Mouse (Mus musculus) liver, embryonic 13.5 days (tissue): ENCODE data around the gene Cep97. TPM values are rescaled to one million over a fixed set of nuclear protein-coding genes. Genes with fewer than 3 reads are reported as not detected.
"Not testable (repeated sequence)": the region's sequence is repeated elsewhere in the genome, so short reads cannot be mapped to it uniquely, and the experiment has no call there.

Experiments
- ATAC-seq: fragments of 200-750 bp; cut with Nextera tagmentation; 2 replicates; pipeline ENCODE4 v1.8.0; 2017; ENCODE audit warnings: low read depth, mild to moderate bottlenecking, moderate number of reproducible peaks, moderate library complexity
- DNase-seq: peaks from one replicate; pipeline ENCODE4 v3.0.0; 2022
- H3K27ac ChIP-seq: fragments of 300-500 bp; sonication (generic); 2 replicates; pipeline ENCODE4 v1.5.1; 2015; ENCODE audit warnings: moderate library complexity, mild to moderate bottlenecking, inconsistent platforms
- H3K27me3 ChIP-seq: fragments of 300-500 bp; sonication (generic); 2 replicates; pipeline ENCODE4 v1.6.1; 2015; ENCODE audit warnings: mild to moderate bottlenecking, inconsistent platforms
- H3K36me3 ChIP-seq: fragments of 300-500 bp; sonication (generic); 2 replicates; pipeline ENCODE4 v1.6.1; 2015; ENCODE audit warnings: mild to moderate bottlenecking, inconsistent platforms
- H3K4me1 ChIP-seq: fragments of 300-500 bp; sonication (generic); replicated peaks from 2 replicates; pipeline ENCODE4 v1.6.1; 2015; ENCODE audit warnings: inconsistent platforms
- H3K4me2 ChIP-seq: fragments of 300-500 bp; sonication (generic); 2 replicates; pipeline ENCODE4 v1.6.1; 2015; ENCODE audit warnings: inconsistent platforms, mild to moderate bottlenecking, moderate library complexity
- H3K4me3 ChIP-seq: fragments of 300-500 bp; sonication (generic); replicated peaks from 2 replicates; pipeline ENCODE4 v1.5.1; 2015; ENCODE audit warnings: mild to moderate bottlenecking, inconsistent platforms
- H3K9ac ChIP-seq: fragments of 300-500 bp; sonication (generic); 2 replicates; pipeline ENCODE4 v1.6.1; 2015; ENCODE audit warnings: mild to moderate bottlenecking, inconsistent platforms
- H3K9me3 ChIP-seq: fragments of 300-500 bp; sonication (generic); replicated peaks from 2 replicates; pipeline ENCODE4 v1.6.1; 2016; ENCODE audit warnings: inconsistent platforms
- WGBS: fragments of 180-500 bp; shearing (Covaris S2); methylation state at CpG from one replicate; pipeline ENCODE4 v1.1.7; 2015; ENCODE audit not compliant: insufficient replicate concordance; 5-methylcytosine and 5-hydroxymethylcytosine counted together
- polyA plus RNA-seq: library from polyadenylated mRNA; unstranded; fragments of >200 nt; fragmentation: Nextera tagmentation; extraction: Ambion mirVana; gene quantifications from 2 replicates; pipeline ENCODE4 v1.2.1, GENCODE M21; 2015

Gene Cep97
- polyA plus RNA-seq, 1 experiment from 2014 or later: 5.7 TPM

DNA sequence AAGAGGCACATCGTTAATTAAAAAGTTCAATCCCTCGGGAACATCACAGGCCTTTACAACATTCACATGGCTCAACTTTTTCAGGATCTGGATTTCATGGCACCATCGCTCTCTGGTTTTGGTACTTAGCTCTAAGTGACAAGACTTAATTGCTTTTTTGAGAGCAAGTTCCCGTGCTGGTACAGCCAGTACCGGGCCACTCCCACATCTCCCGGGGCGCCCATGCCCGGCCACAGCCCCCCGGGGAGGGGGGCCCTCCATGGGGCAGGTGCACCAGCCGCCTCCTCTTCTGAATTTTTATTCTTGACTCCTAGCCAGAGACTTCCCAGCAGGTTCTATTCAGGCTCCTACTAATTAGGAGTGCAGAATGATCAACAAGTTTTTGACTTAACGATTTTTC is 50.4 kb downstream of the Cep97 start:
- ATAC-seq (no peak), DNase-seq (no peak)
- Histone ChIP-seq H3K36me3 (no peaks in the 10 kb centered on the region), H3K27me3 (no peaks in the 10 kb centered on the region), H3K9me3 (no peaks in the 10 kb centered on the region), H3K27ac (no peak overlapping the region), H3K9ac (no peak overlapping the region), H3K4me3 (no peak overlapping the region), H3K4me2 (no peak overlapping the region), H3K4me1 (no peaks in the 10 kb centered on the region)
- WGBS: 76% methylated on average over 11 of the region's 11 CpGs

DNA sequence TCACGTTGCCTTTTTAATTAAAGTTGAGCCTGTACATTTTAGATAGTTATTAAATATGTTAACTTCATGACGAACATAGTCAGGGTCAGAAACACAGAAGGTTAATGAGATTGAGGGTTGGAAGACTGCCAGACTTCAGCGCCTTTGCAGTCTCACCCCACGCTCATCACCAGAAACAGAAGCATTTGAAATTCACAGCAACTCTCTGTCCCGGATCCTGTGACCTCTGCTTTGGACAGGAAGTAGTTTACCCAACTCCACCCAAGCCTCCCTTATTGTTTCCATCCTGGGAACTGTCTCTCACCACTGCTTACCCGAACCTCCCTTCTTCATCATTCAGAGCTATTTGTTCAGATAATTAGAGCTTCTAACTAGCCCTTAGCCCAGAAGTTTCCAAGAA is 58.6 kb downstream of the Cep97 start:
- H3K4me3 ChIP-seq: no peak overlapping the region
- DNase-seq (no peak), ATAC-seq (no peak)
- H3K27me3 ChIP-seq: no peaks in the 10 kb centered on the region
- H3K9me3 ChIP-seq: no peaks in the 10 kb centered on the region
- 61% methylated on average over 6 of the region's 6 CpGs for WGBS
- H3K4me1 ChIP-seq: no peaks in the 10 kb centered on the region
- no peaks in the 10 kb centered on the region for H3K36me3 ChIP-seq
- H3K27ac ChIP-seq: no peak overlapping the region
- no peak overlapping the region for H3K9ac ChIP-seq
- H3K4me2 ChIP-seq: no peak overlapping the region

DNA sequence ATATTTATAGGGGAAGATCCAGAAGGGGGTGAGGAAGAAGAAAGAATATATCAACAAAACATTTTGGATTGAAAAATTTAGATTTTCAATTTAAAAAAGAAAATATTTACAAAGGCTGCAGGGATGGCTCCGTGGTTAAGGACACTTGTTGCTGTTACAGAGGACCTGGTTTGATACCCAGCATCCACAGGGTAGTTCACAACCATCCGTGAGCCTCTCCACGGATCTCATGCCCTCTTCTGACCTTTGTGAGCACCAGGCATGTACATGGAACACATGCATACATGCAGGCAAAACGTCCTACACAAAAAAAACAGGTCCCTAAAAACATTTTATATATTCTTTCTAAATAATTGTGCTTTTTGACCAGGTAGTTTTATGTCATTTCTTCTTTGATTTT is 70.8 kb downstream of the Cep97 start:
- no peaks in the 10 kb centered on the region for H3K4me1 ChIP-seq
- no peaks in the 10 kb centered on the region for H3K9me3 ChIP-seq
- no peak overlapping the region for H3K4me2 ChIP-seq
- DNase-seq (no peak), ATAC-seq (no peak)
- no peak overlapping the region for H3K9ac ChIP-seq
- WGBS: 58% methylated on average over 4 of the region's 4 CpGs
- no peak overlapping the region for H3K4me3 ChIP-seq
- H3K36me3 ChIP-seq: 0 out of 2 replicates have a peak, but pooled peaks cover 6% of the 10 kb centered on the region
- H3K27ac ChIP-seq: no peak overlapping the region
- no peaks in the 10 kb centered on the region for H3K27me3 ChIP-seq

DNA sequence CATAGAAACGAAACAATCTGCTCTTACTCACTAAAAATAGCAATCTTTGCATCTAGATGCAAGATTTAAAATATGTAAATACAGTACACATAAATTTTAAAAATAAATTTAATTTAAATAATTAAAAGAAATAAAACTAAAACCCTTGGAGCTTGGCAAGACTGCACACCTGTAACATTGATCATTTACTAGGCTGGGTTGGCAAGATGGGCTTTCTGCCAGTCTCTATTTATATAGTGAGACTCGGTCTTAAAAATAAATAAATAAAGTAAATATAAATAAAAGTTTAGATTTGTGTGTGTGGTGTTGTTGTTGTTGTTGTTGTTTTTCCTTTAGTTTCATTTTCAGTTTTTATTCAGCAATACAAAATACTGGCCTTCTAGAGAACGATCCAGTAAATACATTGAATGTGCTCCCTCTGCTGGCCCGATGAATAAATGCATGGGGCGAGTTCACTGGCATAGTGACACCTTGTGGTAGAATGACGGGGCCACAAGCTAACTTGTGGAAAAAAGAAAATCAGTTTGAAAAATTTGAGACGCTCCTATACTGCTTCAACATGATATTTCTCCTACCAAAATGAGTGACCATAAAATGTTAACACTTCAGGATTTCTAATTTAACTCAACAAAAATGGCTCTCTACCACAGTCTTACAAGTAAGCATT is 71.4 kb downstream of the Cep97 start:
- Histone ChIP-seq H3K4me3 (no peak overlapping the region), H3K27me3 (no peaks in the 10 kb centered on the region), H3K9me3 (no peaks in the 10 kb centered on the region), H3K9ac (no peak overlapping the region), H3K4me1 (no peaks in the 10 kb centered on the region), H3K27ac (no peak overlapping the region), H3K4me2 (no peak overlapping the region), H3K36me3 (0 out of 2 replicates have a peak, but pooled peaks cover 6% of the 10 kb centered on the region)
- DNase-seq (peak; percentile 40), ATAC-seq (no peak)
- WGBS: 18% methylated on average over 7 of the region's 7 CpGs

DNA sequence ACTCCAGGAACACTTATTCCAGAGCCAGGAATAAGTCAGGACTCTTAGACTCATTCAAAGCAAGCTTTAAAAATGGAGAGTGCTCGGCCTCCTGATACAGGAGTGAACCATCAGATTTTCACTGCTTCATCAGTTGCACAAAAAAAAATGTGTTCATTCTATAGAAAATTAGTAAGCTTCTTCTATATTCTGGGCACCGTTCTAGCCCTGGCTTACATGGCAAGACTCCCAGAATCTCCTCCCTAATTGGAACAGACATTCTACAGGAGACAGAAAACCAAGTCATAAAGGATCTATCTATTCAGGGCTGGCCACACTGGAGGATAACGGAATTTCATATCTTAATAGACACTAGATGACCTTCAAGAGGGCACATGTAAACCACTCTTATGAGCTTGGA is 73.6 kb downstream of the Cep97 start:
- no peaks in the 10 kb centered on the region for H3K27me3 ChIP-seq
- DNase-seq: no peak
- WGBS: 76% methylated on average over 3 of the region's 3 CpGs
- H3K4me2 ChIP-seq: no peak overlapping the region
- no peak overlapping the region for H3K4me3 ChIP-seq
- H3K9ac ChIP-seq: no peak overlapping the region
- no peaks in the 10 kb centered on the region for H3K4me1 ChIP-seq
- no peak for ATAC-seq
- H3K36me3 ChIP-seq: peaks cover 10% of the 10 kb centered on the region; the same call in 1 of the 2 replicates
- no peak overlapping the region for H3K27ac ChIP-seq
- no peaks in the 10 kb centered on the region for H3K9me3 ChIP-seq

DNA sequence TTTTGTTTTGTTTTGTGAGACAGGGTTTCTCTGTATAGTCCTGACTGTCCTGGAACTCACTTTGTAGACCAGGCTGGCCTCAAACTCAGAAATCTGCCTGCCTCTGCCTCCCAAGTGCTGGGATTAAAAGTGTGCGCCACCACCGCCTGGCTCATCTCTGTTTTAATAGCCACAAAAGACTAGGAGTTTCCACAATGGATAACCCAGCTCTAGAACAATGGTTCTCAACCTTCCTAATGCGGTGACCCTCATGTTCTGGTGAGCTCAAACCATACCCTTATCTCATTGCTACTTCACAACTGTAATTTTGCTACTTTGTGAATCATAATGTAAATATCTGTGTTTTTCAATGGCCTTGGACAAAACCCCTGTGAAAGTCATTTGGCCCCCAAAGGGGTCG is 75.2 kb downstream of the Cep97 start:
- H3K4me2 ChIP-seq, H3K9me3 ChIP-seq, ATAC-seq, H3K4me3 ChIP-seq, H3K27ac ChIP-seq, H3K36me3 ChIP-seq, DNase-seq, H3K9ac ChIP-seq, H3K27me3 ChIP-seq, H3K4me1 ChIP-seq: not testable (repeated sequence)
- 73% methylated on average over 4 of the region's 4 CpGs for WGBS

DNA sequence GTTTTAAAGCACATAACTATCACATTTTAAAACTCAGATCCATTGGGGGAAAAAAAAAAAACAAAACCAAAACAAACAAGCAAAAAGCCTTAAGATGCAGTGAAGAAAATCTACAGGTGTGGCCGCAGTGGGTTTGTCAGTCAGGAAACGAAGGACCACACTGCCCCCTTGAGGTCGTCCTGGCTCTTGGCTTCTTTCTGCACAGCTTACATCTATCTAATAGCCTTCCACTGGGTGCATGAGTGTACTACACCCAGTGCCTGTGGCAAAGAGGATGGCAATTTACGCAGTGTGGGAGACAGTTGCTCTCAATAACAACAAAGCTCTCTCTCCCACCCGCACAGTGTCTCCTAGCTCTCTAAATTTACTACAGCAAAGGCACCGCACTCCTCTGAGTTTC is 76.2 kb downstream of the Cep97 start:
- DNase-seq: no peak
- H3K27ac ChIP-seq: no peak overlapping the region
- no peaks in the 10 kb centered on the region for H3K4me1 ChIP-seq
- 60% methylated on average over 6 of the region's 6 CpGs for WGBS
- no peak overlapping the region for H3K4me2 ChIP-seq
- no peak for ATAC-seq
- H3K9me3 ChIP-seq: no peaks in the 10 kb centered on the region
- no peak overlapping the region for H3K4me3 ChIP-seq
- no peak overlapping the region for H3K9ac ChIP-seq
- H3K27me3 ChIP-seq: no peaks in the 10 kb centered on the region
- H3K36me3 ChIP-seq: peaks cover 7% of the 10 kb centered on the region; the same call in 1 of the 2 replicates

DNA sequence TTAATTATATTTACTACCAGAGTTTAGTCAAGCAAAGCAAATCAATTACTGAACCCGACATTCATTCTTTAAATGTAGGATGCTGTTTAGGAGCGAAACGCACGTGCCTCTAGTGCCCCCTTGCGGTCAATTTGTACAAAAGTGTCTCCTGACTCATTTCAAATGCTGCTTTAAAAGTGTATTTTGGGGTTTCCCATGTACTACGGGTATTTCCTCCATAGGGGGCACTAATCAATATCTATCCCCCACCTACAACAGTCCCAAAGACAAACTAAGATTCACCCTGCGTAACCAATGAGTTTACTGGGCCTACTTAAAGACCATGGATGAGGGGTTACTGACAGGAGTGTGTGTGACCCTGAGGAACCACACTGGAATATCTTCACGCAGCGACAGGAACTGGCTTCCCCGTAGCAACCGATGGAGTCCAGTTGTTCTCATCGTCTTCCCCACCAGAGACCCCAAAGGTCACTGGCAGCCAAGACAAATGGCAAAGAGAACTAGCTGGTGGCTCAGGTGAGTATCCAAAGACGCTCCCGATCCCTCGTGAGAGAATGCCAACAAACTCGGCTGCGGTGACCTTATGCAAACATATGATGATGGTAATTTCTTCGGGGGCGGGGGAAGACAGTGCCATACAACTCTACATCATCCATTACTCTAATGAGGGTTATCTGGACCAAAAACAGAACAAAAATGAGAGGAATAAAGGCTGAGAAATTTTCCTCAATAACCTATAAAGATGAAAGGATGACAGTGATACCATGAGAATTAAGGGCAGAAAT is 81.5 kb downstream of the Cep97 start:
- no peak overlapping the region for H3K4me3 ChIP-seq
- no peak overlapping the region for H3K4me2 ChIP-seq
- no peaks in the 10 kb centered on the region for H3K27me3 ChIP-seq
- peaks cover 9% of the 10 kb centered on the region; the same call in 1 of the 2 replicates for H3K36me3 ChIP-seq
- H3K9ac ChIP-seq: no peak overlapping the region
- WGBS: 53% methylated on average over 19 of the region's 19 CpGs
- no peaks in the 10 kb centered on the region for H3K9me3 ChIP-seq
- DNase-seq (peak; percentile 24), ATAC-seq (no peak; the same call in 1 of the 2 replicates)
- H3K27ac ChIP-seq: no peak overlapping the region
- H3K4me1 ChIP-seq: no peaks in the 10 kb centered on the region

DNA sequence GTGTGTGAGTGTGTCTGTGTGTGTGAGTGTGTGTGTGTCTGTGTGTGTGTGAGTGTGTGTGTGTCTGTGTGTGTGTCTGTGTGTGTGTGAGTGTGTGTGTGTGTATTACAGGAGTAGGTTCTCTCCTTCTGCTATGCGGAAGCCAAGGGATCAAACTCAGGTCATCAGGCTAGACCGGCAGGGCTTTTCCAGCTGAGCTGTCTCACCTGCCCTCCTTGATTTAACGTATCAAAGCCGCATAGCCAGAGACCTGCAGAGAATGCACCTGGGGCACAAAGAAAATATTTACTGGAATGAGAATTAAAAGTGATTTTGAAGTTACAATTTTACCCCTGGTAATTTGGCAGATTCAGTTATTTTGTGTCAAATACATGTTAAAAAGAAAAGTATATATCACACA is 82.1 kb downstream of the Cep97 start:
- H3K4me2 ChIP-seq: no peak overlapping the region
- no peak for DNase-seq
- no peaks in the 10 kb centered on the region for H3K9me3 ChIP-seq
- H3K4me1 ChIP-seq: no peaks in the 10 kb centered on the region
- no peak for ATAC-seq
- no peak overlapping the region for H3K4me3 ChIP-seq
- H3K27me3 ChIP-seq: no peaks in the 10 kb centered on the region
- H3K9ac ChIP-seq: no peak overlapping the region
- no peak overlapping the region for H3K27ac ChIP-seq
- 74% methylated on average over 4 of the region's 4 CpGs for WGBS
- H3K36me3 ChIP-seq: peaks cover 7% of the 10 kb centered on the region; the same call in 1 of the 2 replicates

DNA sequence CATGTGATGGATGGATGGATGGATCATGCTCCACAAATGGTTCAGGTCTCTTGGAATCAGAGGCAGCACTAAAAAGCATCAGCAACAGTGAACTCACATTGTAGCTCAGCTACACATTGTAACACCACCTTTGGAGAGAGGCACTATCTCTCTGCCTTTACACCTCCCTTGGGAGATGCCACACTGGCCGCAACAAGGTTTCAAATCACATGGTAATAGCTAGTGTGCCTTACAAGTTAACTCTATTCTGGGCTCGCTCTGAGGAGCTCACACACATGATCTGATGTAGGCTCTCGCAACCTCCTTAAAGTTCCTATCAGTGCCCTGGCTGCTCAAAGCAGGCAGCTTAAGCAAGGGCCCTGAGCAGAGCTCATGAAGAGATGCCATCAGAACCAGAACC is 84.2 kb downstream of the Cep97 start:
- DNase-seq (no peak), ATAC-seq (no peak)
- Histone ChIP-seq H3K4me3 (no peak overlapping the region), H3K9ac (no peak overlapping the region), H3K4me1 (no peaks in the 10 kb centered on the region), H3K9me3 (no peaks in the 10 kb centered on the region), H3K4me2 (no peak overlapping the region), H3K36me3 (peaks cover 2% of the 10 kb centered on the region; the same call in 1 of the 2 replicates), H3K27me3 (no peaks in the 10 kb centered on the region), H3K27ac (no peak overlapping the region)
- 83% methylated on average over 3 of the region's 3 CpGs for WGBS
